Mouse (Mus musculus) myocyte (in vitro differentiated cells): ENCODE measurements around the gene Cebpz. TPM values are rescaled to one million over a fixed set of nuclear protein-coding genes. Genes with fewer than 3 reads are reported as not detected.
A peak's percentile ranks its signal among the peaks of the same experiment; 100 is the strongest.

Source experiments
- H3K27me3 ChIP-seq: one replicate; pipeline ENCODE4 v1.6.1; 2011; ENCODE audit not compliant: control insufficient read depth, insufficient read depth, insufficient read length
- H3K36me3 ChIP-seq: one replicate; pipeline ENCODE4 v1.6.1; 2011; ENCODE audit not compliant: control insufficient read depth, insufficient read depth
- H3K4me2 ChIP-seq: one replicate; pipeline ENCODE4 v1.6.1; 2011; ENCODE audit warnings: low read depth, control low read depth
- H3K4me3 ChIP-seq: one replicate; pipeline ENCODE4 v1.5.1; 2011; ENCODE audit warnings: mild to moderate bottlenecking, control low read depth, moderate library complexity
- H3K79me2 ChIP-seq: one replicate; pipeline ENCODE4 v1.6.1; 2011; ENCODE audit not compliant: control insufficient read depth, insufficient read depth
- H3ac ChIP-seq: one replicate; pipeline ENCODE4 v1.6.1; 2011; ENCODE audit not compliant: control insufficient read depth, insufficient read length
- CEBPB ChIP-seq: IDR thresholded peaks from 2 replicates; pipeline ENCODE4 v1.6.1; 2011; ENCODE audit warnings: mild to moderate bottlenecking, moderate library complexity; ENCODE audit not compliant: poor library complexity, insufficient read depth, severe bottlenecking
- E2F4 ChIP-seq: IDR thresholded peaks from one replicate; pipeline ENCODE4 v1.6.1; 2011; ENCODE audit warnings: mild to moderate bottlenecking, control low read depth, moderate library complexity; ENCODE audit not compliant: insufficient read depth
- MAX ChIP-seq: IDR thresholded peaks from one replicate; pipeline ENCODE4 v1.6.1; 2011; ENCODE audit warnings: low read depth, mild to moderate bottlenecking, control low read depth
- MYOD1 ChIP-seq, 3 experiments: IDR thresholded peaks; one replicate each; pipeline ENCODE4 v1.6.1; 2011; ENCODE audit warnings: control low read depth in 2 of 3, low read depth in 2 of 3, mild to moderate bottlenecking in 2 of 3, moderate library complexity in 1 of 3; ENCODE audit not compliant: insufficient read length in 2 of 3, control insufficient read depth in 1 of 3
- MYOG ChIP-seq, 3 experiments: IDR thresholded peaks; one replicate each; pipeline ENCODE4 v1.6.1; 2011; ENCODE audit warnings: control low read depth in 2 of 3, low read depth in 2 of 3, mild to moderate bottlenecking in 2 of 3; ENCODE audit not compliant: insufficient read length in 2 of 3, control insufficient read depth in 1 of 3, insufficient read depth in 1 of 3
- POLR2A ChIP-seq: IDR thresholded peaks from one replicate; pipeline ENCODE4 v1.6.1; 2011; ENCODE audit warnings: low read depth, mild to moderate bottlenecking, control low read depth, moderate library complexity; ENCODE audit not compliant: insufficient read length
- POLR2AphosphoS2 ChIP-seq: IDR thresholded peaks from one replicate; pipeline ENCODE4 v1.6.1; 2011; ENCODE audit warnings: low read depth, control low read depth; ENCODE audit not compliant: insufficient read length
- REST ChIP-seq: IDR thresholded peaks from one replicate; pipeline ENCODE4 v1.6.1; 2011; ENCODE audit warnings: mild to moderate bottlenecking, control low read depth, moderate library complexity; ENCODE audit not compliant: insufficient read depth, insufficient read length
- SRF ChIP-seq: IDR thresholded peaks from one replicate; pipeline ENCODE4 v1.6.1; 2011; ENCODE audit warnings: low read depth; ENCODE audit not compliant: control insufficient read depth, insufficient read length
- TCF12 ChIP-seq: IDR thresholded peaks from one replicate; pipeline ENCODE4 v1.6.1; 2011; ENCODE audit warnings: mild to moderate bottlenecking, control low read depth; ENCODE audit not compliant: poor library complexity, insufficient read depth, severe bottlenecking
- TCF3 ChIP-seq: IDR thresholded peaks from one replicate; pipeline ENCODE4 v1.6.1; 2011; ENCODE audit warnings: low read depth, control low read depth; ENCODE audit not compliant: insufficient read length
- USF1 ChIP-seq: IDR thresholded peaks from one replicate; pipeline ENCODE4 v1.6.1; 2011; ENCODE audit warnings: low read depth, mild to moderate bottlenecking, control low read depth, moderate library complexity
- polyA plus RNA-seq: library from polyadenylated mRNA; unstranded; fragments of >200 nt; fragmentation: generic; extraction: Trizol; gene quantifications from one replicate; pipeline ENCODE4 v1.2.1, GENCODE M21; 2012; ENCODE audit warnings: missing spikeins

Gene Cebpz
- polyA plus RNA-seq, 1 experiment: 9.7 TPM

DNA sequence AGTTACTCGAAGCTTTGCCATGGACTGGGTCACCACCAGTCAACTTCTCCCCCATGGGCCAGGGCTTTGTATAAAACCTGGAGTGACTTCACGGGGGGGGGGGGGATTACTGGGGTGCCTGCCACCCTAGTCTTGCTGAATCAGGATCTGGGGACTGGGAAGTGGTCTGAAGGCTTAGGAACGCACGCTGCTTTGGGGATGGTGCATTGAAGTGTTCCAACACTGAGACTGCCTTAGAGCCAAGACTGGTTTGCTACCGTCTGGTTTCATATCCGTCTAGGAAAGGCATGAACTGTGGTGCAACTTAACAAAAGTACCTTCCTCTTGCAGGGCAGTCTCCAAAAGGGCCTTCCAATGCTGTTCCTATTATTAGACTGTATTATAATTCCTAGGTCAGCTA lies 19.2 kb downstream of the Cebpz start:
- Histone ChIP-seq H3K4me3 (no peak overlapping the region), H3K36me3 (peaks cover 23% of the 10 kb centered on the region), H3K79me2 (no peaks in the 10 kb centered on the region), H3ac (no peak overlapping the region), H3K27me3 (no peaks in the 10 kb centered on the region), H3K4me2 (no peak overlapping the region)
- no peak for TF ChIP-seq MAX
- no peak for TF ChIP-seq TCF3
- TF ChIP-seq E2F4: no peak
- no peak for TF ChIP-seq CEBPB
- no peak for TF ChIP-seq USF1
- TF ChIP-seq POLR2AphosphoS2: no peak
- no peak for TF ChIP-seq POLR2A
- no peak for TF ChIP-seq SRF
- no peak for TF ChIP-seq MYOG (IDR thresholded peaks at IDR 0.05; ENCODE audit: control insufficient read depth in 1 of 3, insufficient read depth in 1 of 3, insufficient read length in 2 of 3, low read depth in 2 of 3)
- no peak for TF ChIP-seq TCF12
- no peak for TF ChIP-seq REST
- TF ChIP-seq MYOD1 (IDR thresholded peaks at IDR 0.05; ENCODE audit: control insufficient read depth in 1 of 3, insufficient read length in 2 of 3, low read depth in 2 of 3): no peak

DNA sequence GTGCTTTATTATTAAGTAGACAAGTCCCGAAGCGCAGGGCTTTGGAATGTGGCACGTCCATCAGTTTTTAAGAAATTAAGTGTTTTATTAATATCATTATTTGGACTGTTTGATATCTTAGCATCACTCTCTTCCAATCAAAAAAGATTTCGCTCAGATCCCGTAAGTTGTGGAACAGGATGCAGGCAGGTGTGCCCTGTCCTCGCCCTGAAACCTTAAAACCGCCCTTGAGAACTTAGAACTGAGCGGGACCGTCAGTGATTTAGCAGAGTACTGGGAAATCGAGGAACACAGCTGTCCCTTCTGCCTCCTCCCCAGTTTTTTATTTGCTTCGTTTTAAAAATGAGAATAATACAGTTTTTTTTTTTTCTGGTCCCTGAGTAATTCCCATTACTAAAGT lies 20.0 kb downstream of the Cebpz start:
- Histone ChIP-seq H3K4me3 (peak overlapping the region; percentile 41), H3K36me3 (peaks cover 17% of the 10 kb centered on the region), H3ac (peak overlapping the region; percentile 36), H3K4me2 (peak overlapping the region; percentile 78), H3K27me3 (no peaks in the 10 kb centered on the region), H3K79me2 (no peaks in the 10 kb centered on the region)
- TF ChIP-seq SRF (no peak), TCF3 (no peak)

GRCm38 (mm10) chr17:78916369-78916813 lies 20.5 kb downstream of the Cebpz start, which contains the start of gene Cebpzos:
Gene Cebpzos, plus strand, starts transcription at chr17:78916500.
- peak; percentile 66 for TF ChIP-seq POLR2A
- TF ChIP-seq MYOG (IDR thresholded peaks at IDR 0.05; ENCODE audit: control insufficient read depth in 1 of 3, insufficient read depth in 1 of 3, insufficient read length in 2 of 3, low read depth in 2 of 3): no peak
- no peak for TF ChIP-seq CEBPB
- peak; percentile 83 for TF ChIP-seq POLR2AphosphoS2
- no peak for TF ChIP-seq MYOD1 (IDR thresholded peaks at IDR 0.05; ENCODE audit: control insufficient read depth in 1 of 3, insufficient read length in 2 of 3, low read depth in 2 of 3)
- no peak for TF ChIP-seq TCF12
- TF ChIP-seq TCF3: no peak
- Histone ChIP-seq H3K4me2 (peak within 1 kb of the TSS; percentile 78), H3K79me2 (no peaks in the 10 kb centered on the region), H3K27me3 (no peaks in the 10 kb centered on the region), H3ac (peak within 1 kb of the TSS; percentile 36), H3K36me3 (peaks cover 12% of the 10 kb centered on the region), H3K4me3 (peak within 1 kb of the TSS; percentile 41)

- TF ChIP-seq REST (no peak), E2F4 (no peak), POLR2AphosphoS2 (no peak), TCF3 (no peak), CEBPB (no peak), SRF (no peak), MYOD1 (IDR thresholded peaks at IDR 0.05; ENCODE audit: control insufficient read depth in 1 of 3, insufficient read length in 2 of 3, low read depth in 2 of 3) (no peak), TCF12 (no peak), MAX (no peak), MYOG (IDR thresholded peaks at IDR 0.05; ENCODE audit: control insufficient read depth in 1 of 3, insufficient read depth in 1 of 3, insufficient read length in 2 of 3, low read depth in 2 of 3) (no peak), POLR2A (no peak), USF1 (no peak)
- no peaks in the 10 kb centered on the region for H3K79me2 ChIP-seq
- peak overlapping the region; percentile 78 for H3K4me2 ChIP-seq
- peak overlapping the region; percentile 41 for H3K4me3 ChIP-seq
- H3ac ChIP-seq: no peak overlapping the region
- H3K27me3 ChIP-seq: no peaks in the 10 kb centered on the region
- peaks cover 8% of the 10 kb centered on the region for H3K36me3 ChIP-seq
These were observed 21.1 kb downstream of the Cebpz start for GRCm38 (mm10) chr17:78915772-78916171.

DNA sequence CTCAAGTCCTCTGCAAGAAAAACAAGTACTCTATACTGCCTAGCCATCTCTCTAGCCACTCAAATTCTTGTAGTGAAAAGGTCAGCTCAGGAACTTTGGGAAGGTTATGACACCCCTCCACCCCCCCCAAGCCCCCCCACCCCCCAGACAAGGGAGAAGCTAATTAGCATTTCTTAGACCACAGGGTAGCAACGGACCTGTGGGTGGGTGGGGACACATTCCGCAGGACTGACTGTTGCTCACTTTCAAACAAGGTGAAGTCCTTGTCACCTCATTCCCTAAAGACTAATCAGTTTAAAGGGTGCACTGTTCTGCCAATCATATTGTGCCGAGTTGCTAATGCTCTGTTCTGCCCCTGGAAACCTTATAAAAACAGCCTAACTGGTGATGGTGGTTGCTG lies 22.9 kb downstream of the Cebpz start:
- no peak overlapping the region for H3K4me2 ChIP-seq

More for the DNA sequence above, 22.9 kb downstream of the Cebpz start:
- Histone ChIP-seq H3K36me3 (no peaks in the 10 kb centered on the region), H3ac (no peak overlapping the region), H3K27me3 (no peaks in the 10 kb centered on the region), H3K79me2 (no peaks in the 10 kb centered on the region), H3K4me3 (no peak overlapping the region)
- no peak for TF ChIP-seq MAX
- no peak for TF ChIP-seq TCF12
- no peak for TF ChIP-seq POLR2AphosphoS2
- no peak for TF ChIP-seq MYOD1 (IDR thresholded peaks at IDR 0.05; ENCODE audit: control insufficient read depth in 1 of 3, insufficient read length in 2 of 3, low read depth in 2 of 3)
- TF ChIP-seq MYOG (IDR thresholded peaks at IDR 0.05; ENCODE audit: control insufficient read depth in 1 of 3, insufficient read depth in 1 of 3, insufficient read length in 2 of 3, low read depth in 2 of 3): no peak
- TF ChIP-seq POLR2A: no peak
- no peak for TF ChIP-seq CEBPB
- TF ChIP-seq SRF: no peak
- no peak for TF ChIP-seq E2F4
